Mouse (Mus musculus) neural tube, embryonic 10.5 days (tissue): ENCODE data around the gene Cdc25b.

Experiments used
- DNase-seq: peaks from one replicate; pipeline ENCODE4 v3.0.0-alpha.2; 2017; ENCODE audit warnings: low spot score; ENCODE audit errors: extremely low spot score

The Cdc25b gene

GRCm38 (mm10) chr2:131190344-131191004, 3.7 kb downstream of the Cdc25b start:
- DNase-seq, result peak; percentile 76

DNA sequence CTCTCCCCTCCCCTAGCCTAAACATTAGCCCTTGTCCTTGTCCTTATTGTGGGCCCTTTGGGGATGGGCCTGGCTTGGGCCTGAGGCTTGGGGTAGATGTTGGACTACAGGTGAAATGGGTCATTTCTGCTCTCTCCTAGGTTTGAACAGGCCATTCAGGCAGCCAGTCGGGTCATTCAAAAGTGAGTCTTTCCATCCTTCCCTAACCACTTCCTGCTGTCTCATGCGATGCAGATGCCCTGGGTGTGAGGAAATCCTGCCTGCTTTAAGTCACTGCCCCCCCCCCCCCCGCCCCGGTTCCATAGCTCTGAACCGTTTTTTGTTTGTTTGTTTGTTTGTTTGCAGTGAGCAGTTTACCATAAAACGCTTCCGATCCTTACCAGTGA, 4.2 kb downstream of the Cdc25b start:
- DNase-seq, result no peak

DNA sequence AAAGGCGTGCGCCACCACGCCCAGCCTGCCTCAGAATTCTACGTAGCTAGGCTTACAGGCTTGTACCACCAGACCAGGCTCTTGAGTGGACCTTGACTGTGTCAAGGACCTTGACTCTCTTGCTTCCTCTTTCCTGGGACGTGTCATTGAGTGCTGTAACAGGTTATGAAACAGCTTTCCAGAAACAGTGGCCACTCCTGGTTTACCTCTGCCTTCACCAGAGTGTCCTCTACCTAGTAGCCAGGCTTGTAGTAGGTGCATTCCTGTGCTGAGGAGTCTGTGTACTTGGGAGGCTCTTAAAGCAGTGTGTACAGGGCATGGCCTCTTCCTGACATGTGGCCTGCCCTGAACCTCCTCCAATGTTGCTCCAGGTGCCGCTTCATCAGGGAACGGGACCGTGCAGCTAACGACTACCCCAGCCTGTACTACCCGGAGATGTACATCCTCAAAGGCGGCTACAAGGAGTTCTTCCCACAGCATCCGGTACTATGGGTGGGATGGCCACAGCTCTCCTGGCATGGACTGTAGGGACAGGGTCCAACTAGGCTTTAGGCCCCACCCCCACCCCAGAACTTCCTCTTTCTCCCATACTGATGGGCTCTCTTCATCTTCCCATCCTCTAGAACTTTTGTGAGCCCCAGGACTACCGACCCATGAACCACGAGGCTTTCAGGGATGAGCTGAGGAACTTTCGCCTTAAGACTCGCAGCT, 10.0 kb downstream of the Cdc25b start:
- DNase-seq, result no peak

DNA sequence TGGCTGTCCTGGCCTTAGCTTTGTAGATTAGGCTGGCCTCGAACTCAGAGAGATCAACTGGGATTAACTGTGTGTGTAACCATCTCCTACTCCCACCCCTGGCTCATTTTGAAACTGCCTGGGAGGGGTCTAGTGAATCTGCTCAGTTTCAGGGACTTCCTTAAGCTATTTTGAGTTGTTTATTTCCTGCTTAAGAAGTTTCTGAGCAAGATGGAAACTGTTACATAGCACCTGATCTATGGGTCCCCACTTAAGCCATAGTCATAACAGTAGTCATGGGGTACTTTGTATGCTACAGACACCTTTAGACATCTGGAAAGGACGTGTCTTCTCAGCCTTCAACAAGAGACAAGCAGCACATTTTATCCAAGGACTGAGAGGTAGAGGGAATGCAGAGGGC, 14.0 kb downstream of the Cdc25b start:
- DNase-seq, result no peak

- DNase-seq, result no peak
Observed at GRCm38 (mm10) chr2:131201262-131201661, 14.5 kb downstream of the Cdc25b start.

GRCm38 (mm10) chr2:131203816-131204409, 17.2 kb downstream of the Cdc25b start:
- no peak for DNase-seq

- no peak for DNase-seq
Observed at GRCm38 (mm10) chr2:131204410-131204981, 17.7 kb downstream of the Cdc25b start.

GRCm38 (mm10) chr2:131205521-131206182, 18.9 kb downstream of the Cdc25b start:
- no peak for DNase-seq

- no peak for DNase-seq
Observed at GRCm38 (mm10) chr2:131206778-131207177, 20.0 kb downstream of the Cdc25b start, which contains the start of gene Ap5s1. Gene Ap5s1, plus strand, starts transcription at chr2:131207078.

GRCm38 (mm10) chr2:131208356-131208755, 21.6 kb downstream of the Cdc25b start:
- no peak for DNase-seq

DNA sequence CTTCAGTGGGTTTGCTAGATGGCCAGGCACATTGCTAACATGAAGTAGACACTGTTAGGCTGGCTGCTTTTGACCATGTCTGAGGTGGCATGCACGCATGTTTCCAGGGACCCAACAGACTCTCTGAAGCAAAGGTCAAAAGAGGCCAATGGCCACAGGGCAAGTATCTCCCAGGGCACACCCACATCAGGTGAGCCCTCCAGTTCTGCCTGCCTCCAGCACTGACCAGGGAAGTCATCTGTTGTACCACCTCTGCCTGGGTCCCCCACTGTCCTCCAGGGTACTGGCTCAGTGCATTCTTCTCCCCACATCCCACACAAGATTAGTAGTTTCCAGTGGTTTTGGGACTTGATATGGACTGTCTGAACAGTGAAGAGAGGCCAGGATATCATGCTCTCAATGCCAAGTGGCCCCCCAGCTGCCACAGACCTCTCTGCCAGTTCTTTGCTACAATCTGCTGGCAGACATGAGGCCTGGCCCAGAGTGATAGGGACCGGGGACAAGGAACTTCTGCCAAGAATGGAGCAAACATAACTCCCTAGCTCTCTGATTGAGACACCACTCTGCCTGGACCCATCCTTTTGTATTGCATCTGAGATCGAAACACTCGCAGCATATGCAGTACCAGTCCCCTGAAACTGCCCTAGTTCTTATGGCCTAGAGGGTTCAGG, 22.5 kb downstream of the Cdc25b start:
- DNase-seq, result no peak

DNA sequence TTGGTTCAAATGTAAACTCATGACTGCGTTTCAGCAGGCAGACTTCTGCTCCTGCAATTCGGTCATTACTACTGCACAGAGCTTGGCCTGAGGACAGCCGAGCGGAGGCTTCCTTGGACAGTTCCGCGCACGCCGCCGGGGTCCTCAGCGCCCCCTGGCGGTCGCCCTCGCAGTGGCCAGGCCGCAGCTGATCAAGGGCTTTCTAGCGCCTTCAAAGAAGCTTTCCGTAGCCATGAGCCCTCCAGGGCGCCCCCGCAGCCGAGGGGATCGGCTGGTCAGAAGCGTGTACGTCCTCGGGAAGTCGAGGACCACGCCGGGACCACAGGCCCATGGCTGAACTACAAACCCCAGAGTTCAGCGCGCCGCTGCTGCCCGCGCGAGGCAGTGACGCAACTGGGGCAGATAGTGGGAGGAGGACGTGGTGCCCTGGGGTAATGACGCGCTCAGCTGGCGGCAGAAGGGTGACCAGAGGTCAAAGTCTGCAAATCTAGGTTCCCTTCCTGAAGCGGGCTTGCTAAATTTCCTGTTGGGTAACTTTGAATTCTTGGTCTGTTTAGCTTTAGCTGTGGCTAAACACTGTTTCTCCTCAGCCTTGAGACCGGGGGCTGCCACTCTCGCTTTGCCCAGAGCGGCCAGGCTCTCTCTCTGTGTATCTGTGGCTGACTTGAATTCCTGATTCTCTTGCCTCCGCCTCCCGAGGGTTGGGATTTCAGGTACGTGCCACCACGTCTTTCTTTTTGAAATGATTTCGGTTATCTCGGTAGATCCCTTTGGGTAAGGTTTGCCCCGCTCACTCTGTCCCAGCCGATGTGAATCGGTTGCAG, 23.4 kb downstream of the Cdc25b start:
- peak; percentile 95 for DNase-seq

DNA sequence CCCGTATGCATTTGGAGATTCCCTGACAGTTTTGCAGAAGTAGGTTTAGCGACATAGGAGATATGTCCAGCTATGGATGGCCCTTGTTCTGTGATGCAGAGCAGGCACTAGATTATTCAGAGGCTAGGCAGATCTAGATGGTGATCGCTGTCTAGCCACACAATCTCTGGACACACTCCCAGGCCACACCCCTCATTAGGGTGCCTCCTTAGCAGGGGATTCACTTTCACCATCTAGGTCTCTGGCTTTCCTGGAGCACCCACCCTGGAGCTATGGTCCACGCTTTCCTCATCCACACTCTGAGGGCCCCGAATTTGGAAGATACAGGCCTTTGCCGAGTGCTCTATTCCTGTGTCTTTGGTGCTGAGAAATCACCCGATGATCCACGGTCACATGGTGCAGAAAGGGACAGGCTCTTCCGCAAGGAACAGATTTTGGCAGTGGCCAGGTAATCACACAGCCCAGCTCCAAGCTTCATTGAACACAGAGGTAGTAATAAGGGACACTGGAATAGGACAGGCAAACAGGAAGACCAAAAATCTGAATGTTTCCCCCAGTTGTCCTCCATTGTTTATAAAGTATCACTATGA, 24.4 kb downstream of the Cdc25b start:
- no peak for DNase-seq

- no peak for DNase-seq
Observed at GRCm38 (mm10) chr2:131213773-131214172, 27.0 kb downstream of the Cdc25b start.

- DNase-seq, result no peak
Observed at GRCm38 (mm10) chr2:131215941-131216858, 29.5 kb downstream of the Cdc25b start.

DNA sequence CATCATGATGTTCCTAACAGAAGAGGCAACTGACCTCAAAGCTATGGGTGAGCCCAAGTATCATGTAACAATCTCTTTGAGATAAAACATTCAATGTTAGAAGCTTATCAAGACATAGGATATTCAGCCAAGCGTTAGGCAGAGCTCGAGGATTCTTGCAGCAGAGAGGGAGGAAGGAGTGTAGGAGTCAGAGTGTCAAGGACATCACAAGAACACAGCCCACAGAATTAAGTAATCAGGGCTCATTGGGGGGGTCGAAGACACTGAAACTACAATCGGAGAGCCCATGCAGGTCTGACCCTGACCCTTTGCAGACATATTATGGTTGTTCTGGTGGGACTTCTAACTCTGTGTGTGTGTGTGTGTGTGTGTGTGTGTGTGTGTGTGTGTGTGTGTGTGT, 33.3 kb downstream of the Cdc25b start:
- DNase-seq, result no peak

GRCm38 (mm10) chr2:131221853-131222515, 35.2 kb downstream of the Cdc25b start:
- DNase-seq, result no peak

- no peak for DNase-seq
Observed at GRCm38 (mm10) chr2:131222562-131222961, 35.8 kb downstream of the Cdc25b start.
